Mouse (Mus musculus): ENCODE results near the gene Nrde2.

DNA sequence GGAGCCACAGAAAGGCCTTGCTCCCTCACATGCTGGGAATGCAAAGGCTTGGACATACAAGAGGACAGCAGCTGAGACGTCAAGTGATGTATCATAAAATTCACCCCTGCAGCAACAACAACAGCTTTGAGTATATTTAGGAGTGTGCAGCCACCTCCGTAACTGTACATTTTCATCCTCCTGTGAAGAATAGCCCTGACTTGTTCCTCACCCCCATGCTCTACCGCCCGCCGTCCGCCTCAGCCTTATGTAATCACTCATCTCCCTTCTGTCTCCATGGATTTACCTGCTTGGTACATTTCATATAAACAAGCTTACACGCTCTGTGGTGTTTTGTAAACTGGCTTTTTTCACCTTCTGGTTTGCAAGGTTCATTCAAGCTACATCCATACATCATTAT is 7.0 kb downstream of the Nrde2 start:
- TF ChIP-seq CTCF (conservative IDR thresholded peaks at IDR 0.05; ENCODE audit: insufficient read depth, insufficient read length, low read depth, low read length) (no peak), POLR2A (IDR thresholded peaks at IDR 0.05; ENCODE audit: low read depth, low read length) (no peak)

Measured in kidney, adult 2 months (tissue).